Mouse (Mus musculus): ENCODE results near the gene Apbb1ip.
A peak's percentile ranks its signal among the peaks of the same experiment; 100 is the strongest.

The Apbb1ip gene

DNA sequence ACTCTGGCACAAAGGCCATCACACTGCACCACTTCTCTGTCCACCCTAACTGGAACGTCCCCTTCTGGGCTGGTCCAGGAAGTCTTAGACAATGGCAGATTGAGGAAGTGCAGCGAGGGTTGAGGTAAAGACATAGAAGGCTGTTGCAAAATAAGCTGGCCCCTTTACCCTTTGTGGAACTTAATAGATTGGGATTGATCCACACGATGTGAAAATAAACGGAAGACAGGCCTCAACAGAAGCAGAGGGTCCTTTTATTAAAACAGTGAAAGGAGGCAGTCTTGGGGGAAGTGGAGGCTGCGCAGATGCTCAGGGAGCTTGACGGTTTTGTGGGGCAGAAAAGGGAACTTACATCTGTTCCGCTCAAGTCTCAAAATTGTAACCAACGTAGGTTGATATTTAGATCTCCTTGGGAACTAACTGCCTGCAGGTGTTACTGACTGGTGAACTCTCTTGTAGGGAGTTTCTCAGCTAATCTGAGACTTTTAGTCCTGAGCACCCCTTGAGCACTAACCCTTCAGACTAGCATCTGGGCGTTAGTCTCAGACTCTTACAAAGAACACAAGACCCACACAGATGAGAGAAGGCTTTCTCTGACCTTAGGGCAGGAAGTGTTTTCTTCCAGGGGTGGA is at the start of gene Apbb1ip:
TSS of gene Apbb1ip (plus strand) at position 546 of the 632 bp plus-strand sequence.
- no peak for DNase-seq

DNA sequence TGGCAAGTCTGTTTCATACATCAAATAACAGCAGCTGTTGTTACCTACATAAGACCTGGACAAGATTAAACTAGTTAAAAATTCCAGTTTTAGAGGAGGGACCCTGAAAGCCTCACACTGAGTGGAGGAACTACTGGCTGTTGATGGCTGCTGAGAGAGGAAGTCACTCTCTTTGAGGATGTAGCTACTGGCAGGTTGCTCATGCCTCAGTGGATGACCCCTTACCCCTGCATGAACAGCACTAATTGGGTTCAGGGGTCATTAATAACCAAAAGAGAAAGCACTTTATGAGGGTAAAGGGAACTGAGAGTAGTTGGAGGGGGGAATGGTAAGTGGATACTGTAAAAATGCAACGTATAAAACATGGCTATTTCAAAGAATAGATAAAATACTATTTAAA is 46.8 kb upstream of the Apbb1ip start:
- DNase-seq, result no peak

DNA sequence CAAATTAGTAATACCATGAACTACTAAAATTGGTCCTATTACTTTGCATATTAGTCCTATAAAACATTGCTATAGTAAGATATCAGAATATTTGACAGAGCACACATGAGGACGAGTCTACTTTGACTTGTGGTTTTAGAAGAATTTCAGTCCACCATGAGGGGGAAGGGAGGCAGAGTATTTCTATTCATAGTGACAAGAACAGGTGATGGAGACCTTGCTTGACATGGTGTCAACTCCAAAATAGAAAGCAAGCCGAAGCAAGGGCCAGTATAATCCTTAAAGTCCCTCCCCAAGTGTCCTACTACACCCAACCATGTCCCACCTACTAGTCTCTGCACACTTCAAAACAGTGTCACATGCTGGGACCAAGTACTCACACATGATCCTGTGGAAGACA is 37.8 kb upstream of the Apbb1ip start:
- DNase-seq, result no peak

DNA sequence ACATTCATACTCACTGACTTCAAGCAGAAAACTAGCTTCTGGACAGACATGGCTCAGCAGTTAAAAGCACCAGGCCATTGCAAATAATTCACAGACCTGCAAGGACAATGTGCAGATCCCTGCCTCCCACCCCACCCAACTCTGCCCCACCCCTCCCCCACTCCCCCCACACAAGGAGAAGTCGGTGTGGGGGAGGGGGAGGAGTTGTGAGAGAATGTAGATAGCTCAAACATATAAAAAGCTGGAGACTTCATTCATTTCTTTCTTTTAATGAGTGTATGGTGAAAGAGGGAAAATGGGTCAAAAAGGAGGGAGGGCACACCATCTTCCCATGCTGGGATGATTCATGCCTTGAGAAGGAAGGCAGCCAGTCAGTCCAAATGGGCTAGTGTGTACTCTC is 34.5 kb upstream of the Apbb1ip start:
- no peak for DNase-seq

DNA sequence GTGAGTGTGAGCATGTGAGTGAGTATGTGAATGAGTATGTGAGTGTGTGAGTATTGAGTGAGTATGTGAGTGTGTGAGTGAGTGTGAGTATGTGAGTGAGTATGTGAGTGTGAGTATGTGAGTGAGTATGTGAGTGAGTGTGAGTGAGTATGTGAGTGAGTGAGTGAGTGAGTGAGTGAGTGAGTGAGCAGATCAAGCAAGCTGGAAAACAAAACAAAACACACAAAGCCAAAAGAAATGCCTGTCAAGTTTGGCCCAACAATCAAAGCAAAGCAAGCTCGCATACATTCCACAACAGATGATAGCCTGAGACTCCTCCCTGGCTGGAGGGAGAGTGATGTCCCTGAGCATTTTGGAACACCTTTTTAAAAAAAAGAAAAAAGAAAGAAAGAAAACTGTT is 33.5 kb upstream of the Apbb1ip start:
- no peak for DNase-seq

DNA sequence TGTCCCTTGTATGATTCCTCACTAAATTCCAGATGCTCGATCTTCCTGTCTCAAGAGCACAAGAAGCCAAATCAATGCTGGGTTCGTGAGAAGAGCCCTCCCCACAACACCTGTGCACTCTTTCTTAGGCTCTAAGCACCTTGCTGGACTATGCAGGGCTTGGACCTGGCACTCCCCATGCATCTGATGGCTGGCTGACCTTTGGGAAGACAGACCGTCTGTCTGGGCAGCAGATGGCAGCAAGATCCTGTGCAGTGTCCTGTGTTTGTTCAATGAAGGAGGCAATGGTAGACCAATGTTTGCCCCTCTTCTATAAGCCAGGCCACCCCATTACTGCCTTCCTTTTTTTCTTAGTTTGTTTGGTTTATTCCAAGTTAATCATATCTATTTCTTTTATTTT is 32.7 kb upstream of the Apbb1ip start:
- no peak for DNase-seq

DNA sequence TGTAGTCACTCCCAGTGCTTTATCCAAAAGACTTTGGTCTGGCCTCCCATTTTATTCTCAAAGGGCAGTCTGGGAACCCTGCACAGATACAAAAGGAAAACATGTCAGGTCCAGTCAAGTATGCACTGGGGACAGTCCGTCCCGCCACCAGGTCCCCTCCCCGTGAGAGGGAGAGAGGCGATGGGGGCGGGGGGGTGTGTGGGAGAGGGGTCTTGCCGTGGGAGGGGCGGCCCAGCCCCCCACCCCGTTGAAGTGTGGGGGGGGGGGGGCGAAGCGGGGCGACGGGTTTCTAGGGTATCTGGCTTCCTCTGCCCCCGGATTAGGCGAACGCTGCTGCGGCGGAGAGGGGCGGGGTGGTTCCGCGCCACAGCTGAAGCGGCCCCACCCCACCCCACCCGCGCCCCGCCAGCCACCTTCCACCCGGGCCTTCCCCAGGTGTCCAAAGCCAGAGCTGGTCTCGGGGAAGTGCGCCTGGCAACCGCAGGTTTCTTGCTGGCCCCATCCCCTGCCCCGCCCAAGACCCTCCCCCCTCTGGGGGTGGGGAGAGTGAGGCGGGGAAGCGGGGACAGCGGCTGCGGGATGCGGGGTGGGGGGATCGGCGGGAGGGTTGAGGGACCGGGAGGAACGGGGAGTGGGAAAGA is 29.7 kb upstream of the Apbb1ip start:
- peak; percentile 9 for DNase-seq

DNA sequence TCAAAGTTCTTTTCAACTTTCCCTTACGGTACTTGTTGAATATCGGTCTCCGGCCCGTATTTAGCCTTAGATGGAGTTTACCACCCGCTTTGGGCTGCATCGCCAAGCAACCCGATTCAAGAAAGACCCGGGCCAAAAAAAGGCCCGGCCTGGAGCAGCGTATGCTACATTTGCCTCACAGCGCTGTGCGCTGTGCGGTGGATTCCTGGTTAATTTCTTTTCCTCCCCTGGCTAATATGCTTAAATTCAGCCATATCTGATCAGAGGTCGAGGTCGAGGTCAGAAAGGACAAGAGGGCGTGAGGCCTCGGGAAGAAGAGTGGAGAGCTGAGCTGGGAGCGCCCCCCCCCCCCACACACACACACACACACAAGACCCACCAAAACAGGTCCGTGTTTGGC is 29.0 kb upstream of the Apbb1ip start:
- DNase-seq, result no peak

DNA sequence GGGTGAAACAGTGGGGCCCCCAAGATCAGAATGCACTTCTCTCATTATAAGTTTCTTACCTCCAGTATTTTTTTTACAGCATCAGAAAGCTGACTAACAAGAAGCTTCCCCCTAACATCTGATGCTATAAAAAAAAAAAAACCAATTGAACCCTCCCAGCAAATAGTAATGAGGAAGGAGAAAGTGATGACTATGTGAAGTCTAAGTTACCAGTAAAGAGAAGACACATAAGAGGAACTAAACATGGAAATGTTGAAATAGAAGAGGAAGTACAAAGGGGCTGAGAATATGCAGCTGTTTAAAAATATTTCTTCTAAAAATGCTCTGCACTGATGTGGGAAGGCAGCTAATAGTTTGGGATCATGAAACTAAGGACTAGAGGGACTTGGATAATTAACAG is 27.1 kb upstream of the Apbb1ip start:
- DNase-seq, result no peak

DNA sequence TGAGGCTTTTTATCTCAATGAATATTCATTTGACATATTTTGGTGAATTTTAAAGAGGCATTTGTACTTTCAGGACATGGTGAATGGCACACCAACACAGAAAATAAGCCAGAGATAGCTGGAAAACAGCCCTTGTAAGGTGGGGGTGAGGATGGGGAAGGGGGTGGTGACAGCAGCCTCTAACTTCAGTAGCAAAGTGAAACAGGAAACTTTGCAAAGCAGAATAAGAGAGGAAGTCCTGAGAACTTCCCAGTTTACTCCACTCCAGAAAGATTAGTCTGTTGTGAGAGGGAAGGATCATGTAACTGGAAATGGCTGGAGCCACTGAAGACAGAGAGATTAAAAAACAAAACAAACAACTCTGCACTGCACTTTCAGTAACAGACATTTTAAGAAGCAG is 26.0 kb upstream of the Apbb1ip start:
- DNase-seq, result no peak

DNA sequence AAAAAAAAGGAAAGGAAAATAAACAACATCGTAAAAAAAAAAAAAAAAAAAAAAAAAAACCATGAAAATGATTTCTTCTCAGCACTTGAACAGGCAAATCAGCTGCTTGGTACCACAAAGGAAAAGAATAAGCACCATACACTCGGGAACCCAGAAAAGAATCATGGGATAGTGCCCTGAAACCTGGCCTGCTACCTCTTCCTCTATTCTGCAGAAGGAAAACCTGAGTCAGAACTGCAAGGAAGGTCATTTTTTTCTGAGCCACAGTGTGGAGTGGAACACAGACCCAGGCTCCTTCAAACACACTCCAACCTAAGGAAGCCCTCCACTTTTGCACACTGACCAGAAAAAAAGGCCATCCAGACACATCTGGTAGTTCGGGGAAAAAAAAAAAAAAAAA is 24.1 kb upstream of the Apbb1ip start:
- DNase-seq, result no peak

DNA sequence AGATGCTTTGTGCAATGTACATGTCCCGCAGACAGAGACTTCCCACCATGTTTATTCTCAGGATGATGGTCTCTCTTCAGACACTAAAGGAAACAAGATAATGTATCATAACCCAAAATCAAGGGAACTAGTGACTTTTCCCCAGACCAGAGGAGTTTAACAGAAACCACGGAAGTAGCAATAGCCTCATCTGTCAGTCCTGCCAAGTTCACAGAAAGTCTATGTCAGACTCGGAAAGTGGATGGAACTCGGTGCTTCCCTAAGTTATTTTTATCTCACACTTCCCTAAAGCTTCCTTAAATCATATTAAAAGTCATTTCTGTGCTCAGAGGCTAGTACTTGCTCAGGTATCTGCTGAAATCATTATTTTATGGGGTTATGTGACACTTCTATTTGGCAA is 21.4 kb upstream of the Apbb1ip start:
- no peak for DNase-seq

DNA sequence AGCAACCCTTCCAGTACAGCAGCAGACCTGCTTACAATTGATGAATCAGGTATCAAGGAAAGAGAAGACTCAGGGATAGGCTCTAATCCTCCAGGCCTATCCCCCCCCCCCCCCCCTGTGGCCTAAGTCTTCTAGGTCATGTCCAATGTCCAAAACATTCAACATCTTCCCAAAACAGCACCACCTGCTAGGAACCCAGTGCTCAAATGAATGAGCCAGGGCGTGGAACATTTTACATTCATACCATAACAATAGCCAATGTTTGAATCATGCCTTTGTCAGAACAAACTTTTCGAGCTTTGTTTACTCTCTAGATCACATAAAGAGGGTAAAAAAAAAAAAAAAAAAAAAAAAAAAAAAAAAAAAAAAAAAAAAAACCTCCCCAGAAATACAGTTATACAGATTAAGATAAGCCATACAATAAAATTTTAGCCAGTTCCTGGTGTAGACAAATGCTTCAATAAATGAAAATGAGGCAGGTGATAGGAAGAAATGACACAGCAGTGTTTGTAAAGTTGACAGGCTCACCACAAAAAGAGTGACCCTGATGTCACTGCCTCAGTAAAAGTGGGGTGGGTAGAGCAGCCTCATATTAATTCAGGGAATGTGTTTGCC is 20.3 kb upstream of the Apbb1ip start:
- no peak for DNase-seq

DNA sequence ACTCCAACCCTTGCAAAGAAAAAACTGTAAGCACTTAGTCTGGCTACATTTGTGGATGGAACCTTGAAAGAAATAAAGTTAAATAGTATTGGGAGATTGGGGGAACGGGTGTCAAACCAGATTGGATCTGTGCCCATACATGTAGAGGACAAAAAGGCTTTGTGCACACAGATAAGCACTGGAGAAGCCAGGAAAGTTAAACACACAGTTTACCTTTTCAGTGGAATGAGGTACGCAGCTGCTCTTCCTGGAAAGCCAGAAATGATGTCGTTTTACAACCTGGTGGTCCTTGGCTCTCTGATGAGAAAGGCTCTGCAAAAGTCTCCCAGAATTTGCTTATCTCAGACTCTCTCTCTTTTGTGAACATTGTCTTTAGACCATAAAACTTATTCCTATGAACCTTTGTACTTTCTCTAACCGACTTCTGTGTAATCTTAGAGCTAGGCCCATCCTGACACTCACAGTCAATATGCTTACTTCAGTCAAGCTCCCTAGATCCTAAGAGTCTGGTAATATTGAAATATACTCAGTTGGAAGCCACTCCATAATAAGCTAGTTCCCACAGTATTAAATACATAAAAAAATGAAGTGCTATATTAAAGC is 19.6 kb upstream of the Apbb1ip start:
- DNase-seq, result no peak

DNA sequence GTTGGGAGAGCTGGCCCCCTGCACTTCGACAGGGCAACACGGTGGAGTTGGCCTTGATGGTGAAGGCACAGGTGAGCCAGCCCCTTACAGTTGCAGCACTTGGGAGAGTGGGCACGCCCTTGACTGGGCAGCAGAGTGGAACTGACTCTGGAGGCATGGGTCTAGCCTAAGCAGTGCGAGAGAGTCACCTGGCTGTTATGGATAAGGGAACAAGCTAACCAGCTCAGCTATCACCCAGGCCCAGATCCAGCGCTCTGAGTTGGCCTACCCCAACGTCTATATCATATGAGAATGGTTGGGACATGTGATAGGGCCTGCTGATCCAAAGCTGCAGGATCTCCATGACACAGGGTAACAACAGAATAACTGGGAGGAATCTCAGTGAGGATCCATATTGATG is 18.3 kb upstream of the Apbb1ip start:
- no peak for DNase-seq

DNA sequence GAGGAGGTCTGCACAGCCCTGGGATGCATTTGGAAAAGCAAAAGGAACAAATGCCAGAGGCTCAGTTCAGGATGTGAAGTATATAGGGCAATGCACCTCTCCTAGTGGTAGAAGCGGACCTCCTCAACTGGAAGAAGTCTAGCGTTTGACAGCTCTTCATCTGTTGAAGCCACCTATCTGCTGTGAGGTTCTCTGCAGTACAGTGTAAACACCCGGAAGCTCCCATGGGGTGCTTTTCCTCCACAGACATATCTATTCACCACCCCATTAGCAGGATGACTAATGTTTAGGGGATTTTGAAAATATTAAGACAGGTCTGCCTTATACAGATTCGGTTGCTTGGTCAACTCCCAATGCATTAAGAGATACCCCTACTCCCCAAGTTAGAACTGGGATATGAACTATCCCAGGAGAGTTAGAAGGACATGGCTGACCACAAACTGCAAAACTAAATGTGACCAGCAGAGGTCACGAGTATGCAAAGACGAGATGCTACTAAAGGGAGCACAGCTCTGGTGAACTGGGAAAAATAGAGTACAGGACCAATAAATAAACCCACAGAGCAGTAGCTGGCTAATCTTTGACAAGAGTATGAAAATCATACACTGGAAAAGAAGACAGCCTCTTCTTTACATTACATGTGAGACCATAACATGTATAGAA is 15.5 kb upstream of the Apbb1ip start:
- peak; percentile 58 for DNase-seq

DNA sequence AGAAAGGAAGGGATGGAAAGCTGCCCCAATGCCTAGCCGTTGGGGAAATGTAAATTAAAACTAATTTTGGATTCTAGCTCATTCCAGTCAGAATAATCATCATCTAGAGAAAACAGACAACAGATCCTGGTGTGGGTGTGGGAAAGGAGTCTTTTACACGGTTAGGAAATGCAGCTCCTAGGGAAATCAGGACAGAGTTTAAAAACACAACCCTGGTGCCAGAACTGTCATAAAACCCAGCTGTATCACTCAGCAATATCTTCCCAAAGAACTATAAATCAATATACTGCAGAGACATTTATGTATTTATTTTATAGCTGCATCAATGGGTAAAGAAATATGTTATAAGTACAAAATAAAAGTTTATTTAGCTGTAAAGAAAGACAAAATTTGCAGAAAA is 13.4 kb upstream of the Apbb1ip start:
- no peak for DNase-seq

DNA sequence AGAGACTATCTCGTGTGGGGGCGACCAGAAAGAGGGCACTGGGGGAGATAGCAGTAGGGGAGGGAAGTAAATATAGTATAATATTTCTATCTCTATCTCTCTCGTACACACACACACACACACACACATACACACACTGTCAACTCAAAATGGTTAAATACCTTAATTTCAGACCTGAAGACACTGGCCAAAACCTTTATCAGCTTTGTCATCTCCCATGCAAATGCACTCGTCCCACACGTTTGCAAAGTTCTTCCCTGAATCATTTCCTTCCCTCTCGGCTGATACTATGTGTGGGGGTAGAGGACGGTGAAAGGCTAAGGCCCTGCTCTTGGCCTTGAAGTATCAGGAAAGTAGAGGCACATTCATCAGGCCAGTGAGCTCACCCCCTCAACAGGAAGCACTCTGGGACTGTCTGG is 12.8 kb upstream of the Apbb1ip start:
- DNase-seq, result no peak

DNA sequence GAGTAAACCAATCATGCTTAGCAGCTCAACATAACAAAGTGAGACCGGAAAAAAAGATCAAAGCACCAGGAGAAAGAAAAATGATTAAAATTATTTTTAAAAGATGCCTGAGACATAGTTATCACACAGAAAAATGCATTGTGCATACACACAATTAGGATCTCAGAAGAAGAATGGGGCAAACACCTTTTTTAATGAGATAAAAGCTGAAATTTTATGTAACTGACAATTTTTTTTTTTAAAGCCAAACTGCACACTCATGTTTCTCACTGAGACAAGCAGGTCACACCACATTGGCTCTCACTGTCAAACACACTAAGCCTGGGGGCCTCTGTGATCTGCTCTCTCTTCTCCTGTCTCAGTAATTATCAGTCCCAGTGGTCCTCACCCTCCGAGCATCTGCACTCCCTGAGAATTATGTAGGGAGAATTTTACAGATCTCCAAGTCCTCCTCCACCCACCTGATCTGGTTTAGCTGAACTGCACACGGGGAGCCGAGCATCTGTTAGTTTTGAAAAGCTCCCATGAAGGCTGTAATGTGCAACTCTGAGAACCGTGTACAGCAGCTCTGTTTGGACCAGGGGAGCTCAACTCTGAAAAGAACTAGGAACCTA is 9.0 kb upstream of the Apbb1ip start:
- no peak for DNase-seq

DNA sequence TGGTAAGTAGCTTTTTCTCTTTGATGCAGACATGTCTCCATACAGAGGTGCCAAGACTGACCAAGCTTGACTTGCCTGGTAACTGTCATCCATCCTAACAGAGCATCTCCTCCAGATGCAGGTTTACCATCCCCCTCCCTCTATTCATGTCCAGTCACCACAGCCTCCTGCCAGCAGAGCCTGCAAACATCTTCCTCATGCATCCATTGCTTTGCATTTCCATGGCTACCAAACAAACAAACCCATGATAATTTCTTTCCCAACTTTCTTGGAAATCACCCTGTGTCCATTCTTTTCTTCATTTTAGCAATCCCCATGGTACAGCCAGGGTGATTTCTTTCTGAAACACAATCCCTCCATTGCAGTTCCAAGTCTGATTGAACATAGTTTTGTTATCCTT is 2.6 kb upstream of the Apbb1ip start:
- no peak for DNase-seq

DNA sequence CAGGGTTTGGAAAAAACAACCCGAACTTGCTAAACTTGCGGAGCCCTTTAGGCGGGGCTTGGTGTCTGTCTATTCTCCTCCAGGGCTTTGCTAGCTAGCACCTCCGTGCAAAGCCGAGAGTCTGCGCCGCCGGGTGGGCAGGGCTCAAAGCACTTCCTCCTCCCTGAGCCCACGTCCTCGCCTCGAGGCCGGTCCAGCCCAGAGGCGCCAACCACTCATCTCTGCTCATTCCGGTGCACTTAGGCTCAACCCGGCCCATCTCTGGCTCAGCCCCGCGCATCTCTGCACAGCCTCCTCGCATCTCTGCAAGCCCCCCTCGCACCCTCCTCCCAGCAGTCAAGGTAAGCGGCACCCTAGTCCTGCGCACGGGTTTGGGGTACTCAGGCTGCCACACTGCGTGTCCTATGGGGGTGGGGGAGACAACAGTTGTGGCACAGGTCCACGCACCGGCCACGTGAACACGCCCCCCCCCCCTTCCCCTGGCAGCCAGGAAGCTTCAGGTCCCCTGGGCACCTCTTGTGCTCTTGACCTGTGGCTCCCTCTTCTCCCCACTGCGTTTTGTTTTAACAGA is 372 bp downstream of the Apbb1ip start:
- DNase-seq, result peak; percentile 66

DNA sequence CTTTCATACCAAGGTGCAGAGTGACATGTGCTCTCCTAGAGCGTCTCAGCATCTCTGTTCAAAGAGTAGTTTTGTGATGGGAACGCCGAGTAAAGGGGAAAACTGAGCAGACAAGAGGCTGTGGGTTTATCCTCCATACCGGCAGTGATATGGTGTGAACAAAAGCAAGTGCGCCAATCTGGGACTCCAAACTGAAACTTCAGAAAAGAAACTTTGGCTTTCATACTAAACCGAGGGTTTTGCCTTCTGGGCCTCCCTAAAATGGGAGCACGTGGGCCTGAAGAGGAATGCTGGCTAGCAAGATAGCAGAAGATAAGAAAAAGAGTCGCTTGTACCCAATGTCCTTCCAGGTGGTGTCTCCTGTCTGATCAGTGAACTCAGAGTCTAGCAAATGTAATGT is 1.3 kb downstream of the Apbb1ip start:
- no peak for DNase-seq

DNA sequence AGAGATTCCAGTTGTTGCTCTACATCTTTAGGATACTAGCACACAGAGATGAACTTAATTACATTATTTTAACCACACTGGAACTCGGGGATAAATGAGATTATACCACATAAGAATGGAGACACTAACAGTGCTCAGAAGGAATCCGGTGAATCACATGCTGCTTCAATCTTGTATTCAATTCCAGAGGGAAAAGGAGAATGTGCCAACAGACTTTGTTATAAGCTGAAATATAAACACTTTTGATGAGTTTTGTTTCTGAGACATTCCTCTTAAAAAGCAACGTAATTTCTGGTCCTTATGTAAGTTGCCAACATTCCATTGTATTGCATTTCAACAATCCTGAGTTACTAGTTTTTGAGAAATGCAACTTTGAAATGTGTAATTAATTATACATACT is 1.8 kb downstream of the Apbb1ip start:
- no peak for DNase-seq
